Mouse (Mus musculus) adrenal gland, postnatal 14 days (tissue): ENCODE measurements around the gene Mical2. TPM values are rescaled to one million over a fixed set of nuclear protein-coding genes. Genes with fewer than 3 reads are reported as not detected.

Source experiments
- DNase-seq: peaks from one replicate; pipeline ENCODE4 v3.0.0; 2021; ENCODE audit warnings: mixed read lengths
- total RNA-seq: library from RNA; stranded (reverse); gene quantifications from 2 replicates; pipeline ENCODE4 v1.2.3, GENCODE M21; 2021

Mical2 gene
- total RNA-seq, 1 experiment from 2014 or later = 16.5 TPM

GRCm38 (mm10) chr7:112400175-112400574, 174.5 kb downstream of the Mical2 start:
- peak; percentile 87 for DNase-seq

DNA sequence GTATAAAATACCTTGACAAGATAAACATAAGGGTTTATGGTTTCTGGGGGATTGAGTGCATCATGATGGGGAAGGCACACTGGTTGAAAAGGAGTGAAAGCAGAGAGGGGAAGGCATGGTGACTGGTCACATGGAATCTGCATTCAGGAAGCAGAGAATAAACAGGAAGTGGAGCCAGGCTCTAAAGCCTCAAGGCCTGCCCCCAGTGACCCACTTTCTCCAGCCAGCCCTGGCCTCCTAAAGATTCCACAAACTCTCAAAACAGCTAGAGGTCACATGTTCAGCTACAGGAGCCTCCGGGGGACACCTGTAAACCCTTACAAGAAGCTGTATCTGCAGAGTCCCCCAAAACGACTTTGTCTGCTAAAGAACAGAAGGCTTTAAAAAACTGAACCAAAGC, 179.4 kb downstream of the Mical2 start:
- peak; percentile 28 for DNase-seq

DNA sequence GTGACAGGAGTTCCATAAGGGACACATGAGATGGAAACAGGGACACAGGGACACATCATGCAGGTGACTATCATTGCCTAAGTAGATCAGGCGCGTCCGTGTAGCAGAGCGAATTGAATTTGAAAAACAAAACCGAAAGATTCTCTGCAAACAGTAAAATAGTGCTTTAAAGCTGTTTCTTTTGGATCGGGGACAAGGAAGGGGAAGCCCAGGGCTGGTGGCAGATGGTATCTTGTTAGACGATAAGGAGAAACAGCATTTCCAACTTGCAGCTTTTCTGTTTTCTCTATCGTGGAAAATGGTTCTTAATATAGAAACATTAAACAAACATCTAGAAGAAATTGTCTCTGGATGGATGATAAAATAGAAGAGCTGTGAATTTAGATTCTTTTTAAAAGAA, 179.9 kb downstream of the Mical2 start:
- DNase-seq = no peak

- peak; percentile 87 for DNase-seq
Measured at GRCm38 (mm10) chr7:112407597-112407996, 181.9 kb downstream of the Mical2 start.

GRCm38 (mm10) chr7:112409991-112410390, 184.3 kb downstream of the Mical2 start:
- no peak for DNase-seq

DNA sequence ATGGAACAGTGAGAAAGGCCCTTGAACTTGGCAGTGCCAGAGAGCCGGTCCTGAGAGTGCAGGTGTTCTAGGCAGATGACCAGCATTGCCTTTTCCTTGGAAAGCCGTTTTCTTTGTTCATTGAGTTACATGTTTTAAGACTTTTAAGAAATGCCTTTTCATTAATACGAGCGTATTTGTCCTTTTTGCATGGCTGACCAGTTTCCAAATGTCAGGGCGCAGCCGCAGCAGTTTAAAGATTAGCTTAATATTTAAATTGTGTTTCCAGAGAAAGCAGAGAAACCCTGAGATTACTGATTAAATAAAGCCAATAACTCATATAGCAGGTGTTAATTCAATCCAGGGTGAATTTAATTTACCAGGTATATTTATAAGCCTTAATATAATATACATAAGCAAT, 187.6 kb downstream of the Mical2 start:
- DNase-seq = no peak

GRCm38 (mm10) chr7:112416058-112416526, 190.4 kb downstream of the Mical2 start:
- DNase-seq = no peak

GRCm38 (mm10) chr7:112416730-112417513, 191.3 kb downstream of the Mical2 start:
- no peak for DNase-seq

GRCm38 (mm10) chr7:112417598-112417997, 191.9 kb downstream of the Mical2 start:
- no peak for DNase-seq

GRCm38 (mm10) chr7:112423438-112423837, 197.8 kb downstream of the Mical2 start:
- DNase-seq = no peak

DNA sequence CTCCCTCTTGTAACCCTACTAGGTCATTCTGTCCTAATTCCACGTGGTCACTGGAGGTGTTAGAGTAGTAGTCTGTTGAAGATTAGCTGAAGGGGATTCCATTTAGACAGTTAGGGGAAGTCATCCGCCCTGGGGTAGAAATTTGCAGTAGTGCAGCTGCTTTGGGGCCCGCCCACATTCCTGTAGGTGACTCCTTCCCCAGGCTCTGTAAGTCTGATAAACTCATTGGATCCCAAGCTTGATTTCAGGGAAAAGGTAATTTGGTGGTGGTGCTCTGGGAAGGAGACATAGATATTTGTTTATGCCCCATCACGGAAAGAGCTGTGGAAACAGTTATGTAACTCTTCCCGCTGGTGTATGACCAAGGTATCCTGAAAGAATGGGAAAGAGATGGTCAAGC, 201.2 kb downstream of the Mical2 start:
- no peak for DNase-seq

DNA sequence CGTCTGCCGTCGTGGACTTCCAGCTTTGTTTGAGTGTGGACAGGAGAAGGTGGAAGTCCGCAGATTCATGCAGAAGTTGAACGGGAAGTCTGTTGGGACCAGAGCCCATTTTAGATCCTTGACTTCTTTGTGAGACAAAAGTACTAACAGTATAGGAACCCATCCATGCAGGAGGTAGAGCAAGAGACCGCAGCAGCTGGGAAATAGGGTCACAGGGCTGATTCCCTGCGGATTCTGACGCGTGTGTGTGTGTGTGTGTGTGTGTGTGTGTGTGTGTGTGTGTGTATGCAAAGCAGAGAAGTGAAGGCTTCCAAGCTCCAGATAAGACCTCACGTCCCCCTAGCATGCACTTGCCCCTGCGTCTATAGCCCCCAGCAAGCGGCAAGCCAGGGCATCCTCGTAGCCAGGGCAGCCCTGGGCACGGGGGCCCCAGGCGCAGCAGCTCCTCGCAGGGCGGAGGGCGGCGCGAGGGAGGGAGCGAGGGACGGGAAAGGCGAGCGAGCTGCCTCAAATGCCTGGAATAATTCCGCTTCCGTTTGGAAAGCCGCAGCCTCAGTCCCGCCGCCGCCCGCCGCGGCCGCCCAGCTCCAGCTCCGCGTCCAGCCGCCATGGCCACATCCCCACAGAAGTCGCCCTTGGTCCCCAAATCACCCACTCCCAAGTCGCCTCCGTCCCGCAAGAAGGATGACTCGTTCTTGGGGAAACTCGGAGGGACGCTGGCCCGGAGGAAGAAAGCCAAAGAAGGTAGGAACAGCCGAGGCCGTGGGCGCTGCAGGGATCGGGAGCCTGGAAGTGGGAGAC, 201.9 kb downstream of the Mical2 start, which contains the start of gene Parva:
Parva (plus strand) TSS at position 149 of the 801 bp plus-strand sequence.
- DNase-seq = peak; percentile 85

- DNase-seq = peak; percentile 96
Measured at GRCm38 (mm10) chr7:112428158-112428535, 202.5 kb downstream of the Mical2 start.

- no peak for DNase-seq
Measured at GRCm38 (mm10) chr7:112439846-112440245, 214.2 kb downstream of the Mical2 start.

- DNase-seq = no peak
Measured at GRCm38 (mm10) chr7:112444152-112444984, 218.7 kb downstream of the Mical2 start.

DNA sequence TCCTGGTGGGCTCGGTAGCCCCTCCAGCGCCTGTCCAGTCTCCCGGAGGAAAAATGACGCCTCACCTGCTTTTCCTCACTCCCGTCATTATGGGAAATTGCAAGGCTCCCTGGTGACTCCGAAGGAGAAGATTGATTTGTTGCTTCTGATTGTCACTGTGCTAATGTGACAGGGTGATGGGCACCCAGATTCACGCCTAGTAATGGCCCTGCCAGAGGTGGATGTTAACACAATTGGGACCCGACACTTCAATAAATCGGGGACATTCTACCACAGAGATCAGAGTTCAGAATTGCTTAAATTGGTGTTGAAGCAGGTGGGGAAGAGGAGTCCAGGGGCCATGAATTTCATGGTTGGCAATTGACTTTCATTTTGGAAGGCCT, 219.3 kb downstream of the Mical2 start:
- no peak for DNase-seq

DNA sequence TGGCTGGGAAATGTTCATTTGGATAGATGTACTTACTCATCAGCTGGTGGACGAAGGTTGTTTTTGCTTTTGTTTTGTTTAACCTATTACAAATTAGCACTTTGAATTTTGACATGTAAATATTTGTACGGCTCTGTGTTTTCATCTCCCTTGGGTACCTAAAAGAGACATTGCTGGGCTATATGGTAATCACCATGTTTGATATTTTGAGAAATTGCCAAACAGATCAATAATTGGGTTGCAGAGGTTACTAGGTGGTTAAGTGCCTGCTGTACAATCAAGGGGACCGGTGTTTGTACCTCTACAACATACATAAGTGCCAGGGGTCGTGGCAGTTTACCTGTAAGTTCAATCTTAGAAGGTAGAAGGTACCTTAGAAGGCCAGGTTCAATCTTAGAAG, 220.8 kb downstream of the Mical2 start:
- DNase-seq = no peak

- peak; percentile 61 for DNase-seq
Measured at GRCm38 (mm10) chr7:112449954-112450700, 224.5 kb downstream of the Mical2 start.

DNA sequence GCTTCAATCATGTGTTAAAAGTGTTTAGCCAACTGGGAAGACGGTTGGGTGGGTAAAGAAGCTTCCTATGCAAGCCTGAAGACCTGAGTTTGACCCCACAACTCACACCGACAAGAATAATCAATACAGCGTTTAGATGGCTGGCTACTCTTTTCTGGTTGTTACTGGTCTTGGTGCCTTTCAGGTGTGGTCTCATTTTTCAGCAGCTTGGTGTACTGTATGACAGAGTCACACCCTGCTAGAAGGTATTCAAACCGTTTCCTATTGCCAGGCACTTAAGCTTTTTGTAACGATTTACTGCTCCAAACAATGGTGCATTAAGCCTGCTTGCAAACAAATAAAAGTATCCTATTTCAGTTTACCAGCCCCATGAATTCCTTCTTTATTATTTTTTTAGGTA, 226.8 kb downstream of the Mical2 start:
- DNase-seq = no peak

GRCm38 (mm10) chr7:112453805-112454214, 228.2 kb downstream of the Mical2 start:
- peak; percentile 55 for DNase-seq

GRCm38 (mm10) chr7:112454380-112454779, 228.7 kb downstream of the Mical2 start:
- DNase-seq = no peak

DNA sequence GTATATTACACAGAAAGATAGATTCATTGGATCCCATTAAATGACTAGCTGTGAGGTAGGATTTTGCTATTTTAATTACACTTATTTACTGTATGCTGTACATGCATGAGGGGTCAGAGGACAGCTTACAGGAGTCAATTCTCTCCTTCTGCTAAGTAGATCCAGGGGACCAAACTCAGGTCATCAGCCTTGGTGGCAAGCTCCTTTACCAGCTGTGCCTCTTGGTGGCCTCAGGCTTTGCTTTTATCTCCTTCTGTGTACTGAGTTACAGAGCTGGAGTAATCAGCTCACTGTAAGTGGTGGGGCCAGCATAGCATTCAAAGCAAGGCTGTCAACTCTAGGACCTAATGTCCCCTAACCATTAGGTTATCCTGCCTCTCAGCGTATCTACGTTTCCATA, 229.3 kb downstream of the Mical2 start:
- no peak for DNase-seq
